Mouse (Mus musculus): Measurements from ENCODE around the gene Phf20. TPM values are rescaled to one million over a fixed set of nuclear protein-coding genes. Genes with fewer than 3 reads are reported as not detected.

Phf20 gene
- 44.8 and 47.7 TPM in 2 replicates for polyA plus RNA-seq (2015; fragmentation: Nextera tagmentation; extraction: Ambion mirVana)

DNA sequence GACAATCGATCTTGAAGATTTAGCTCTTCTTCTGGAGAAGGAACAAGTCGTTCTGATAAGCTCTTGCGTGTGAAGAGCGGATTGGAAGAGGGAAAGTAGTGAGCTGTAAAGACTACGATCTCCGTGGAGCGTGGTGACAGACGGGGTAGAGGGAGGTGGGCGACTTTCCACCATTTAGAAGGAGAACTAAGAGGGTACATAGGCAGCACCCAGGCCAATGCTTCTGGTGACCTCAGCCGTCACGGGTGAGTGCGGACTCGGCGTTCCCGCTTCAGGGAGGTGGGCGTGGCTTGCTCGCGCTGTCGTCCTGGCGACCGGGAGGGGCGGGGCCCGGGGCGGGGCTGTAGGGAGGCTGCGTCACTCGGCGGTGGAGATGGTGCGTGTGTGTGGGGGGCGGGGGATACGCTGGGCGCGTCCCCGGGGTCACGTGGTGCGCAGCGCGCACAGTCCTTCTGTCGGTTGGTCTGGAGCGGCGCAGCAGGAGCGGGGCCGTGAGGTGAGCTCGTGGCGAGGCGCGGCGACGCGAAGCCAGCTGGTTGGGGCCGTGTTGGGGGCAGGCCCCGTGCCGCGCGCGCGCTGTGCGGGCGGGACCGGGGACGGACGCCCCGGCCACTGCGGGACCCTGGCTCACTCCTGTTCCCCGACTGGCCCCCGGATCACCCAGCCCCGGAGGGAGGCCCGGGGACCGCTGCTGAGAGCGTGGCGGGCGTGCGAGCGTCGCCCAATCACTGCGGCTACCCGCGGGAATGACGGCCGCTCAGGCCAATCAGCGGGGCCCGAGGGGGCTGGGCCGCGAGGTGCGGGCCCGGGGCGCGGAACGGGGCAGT, at the start of gene Phf20:
Gene Phf20 (plus strand): TSS at position 165 of the 827 bp plus-strand sequence.
- H3K9ac ChIP-seq (replicated peaks; ENCODE audit: low read depth), result peak within 1 kb of the TSS; percentile 46
- under 1% methylated on average over 59 of the region's 88 CpGs for WGBS
- DNase-seq (ENCODE audit: low spot score) (peak; percentile 97), ATAC-seq (peak; percentile 99)
- TF ChIP-seq EP300 (IDR thresholded peaks at IDR 0.05) (no peak), CTCF (IDR thresholded peaks at IDR 0.05) (no peak)
- no peaks in the 10 kb centered on the region for H3K9me3 ChIP-seq (ENCODE audit: low read length)
- H3K27me3 ChIP-seq (replicated peaks; ENCODE audit: insufficient read depth, low read length), result no peaks in the 10 kb centered on the region
- peak within 1 kb of the TSS; percentile 96 for H3K27ac ChIP-seq (ENCODE audit: low read length)
- H3K4me3 ChIP-seq (ENCODE audit: low read depth, low read length), result peak within 1 kb of the TSS; percentile 56
- no peaks in the 10 kb centered on the region for H3K36me3 ChIP-seq (ENCODE audit: insufficient read depth, low read length)
- peaks cover 11% of the 10 kb centered on the region; the same call in 1 of the 2 replicates for H3K4me1 ChIP-seq (ENCODE audit: insufficient read depth, low read depth, low read length)
- peak within 1 kb of the TSS; percentile 83 for H3K4me2 ChIP-seq (replicated peaks; ENCODE audit: low read depth, low read length)

DNA sequence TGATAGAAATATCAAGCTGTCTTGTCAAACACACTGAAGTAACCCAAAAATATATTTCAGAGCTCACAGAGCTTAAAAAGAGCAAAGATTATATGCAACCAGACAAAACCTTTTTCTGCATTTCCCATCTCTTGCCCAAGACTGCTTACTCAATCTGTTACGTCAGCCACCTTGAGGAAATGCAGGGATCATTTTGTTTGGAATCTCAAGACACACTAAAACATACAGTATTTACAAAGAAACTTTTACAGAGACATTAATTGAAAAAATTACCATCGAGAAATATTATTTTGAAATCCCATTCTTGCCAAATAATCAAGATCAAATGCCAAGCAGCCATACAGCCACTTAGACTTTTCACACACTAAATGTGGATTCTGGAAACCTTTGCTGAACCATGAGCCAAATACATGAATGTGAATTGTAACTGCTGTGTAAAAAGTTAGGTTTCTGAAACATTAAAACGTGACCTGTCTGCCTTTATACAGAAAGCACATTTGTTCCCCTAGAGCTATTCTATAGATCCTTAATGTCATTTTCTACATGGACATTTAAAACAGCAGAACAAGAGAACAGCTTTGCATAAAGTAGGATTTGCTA, 48.9 kb upstream of the Phf20 start:
- ATAC-seq (no peak), DNase-seq (ENCODE audit: low spot score) (peak; percentile 9)
- 73% methylated on average over 3 of the region's 3 CpGs for WGBS
- H3K4me1 ChIP-seq (ENCODE audit: insufficient read depth, low read depth, low read length), result peaks cover 4% of the 10 kb centered on the region
- H3K27me3 ChIP-seq (replicated peaks; ENCODE audit: insufficient read depth, low read length), result no peaks in the 10 kb centered on the region
- no peak overlapping the region for H3K4me2 ChIP-seq (replicated peaks; ENCODE audit: low read depth, low read length)
- no peak overlapping the region for H3K27ac ChIP-seq (ENCODE audit: low read length)
- no peaks in the 10 kb centered on the region for H3K9me3 ChIP-seq (ENCODE audit: low read length)
- no peak overlapping the region for H3K4me3 ChIP-seq (ENCODE audit: low read depth, low read length)
- no peak for TF ChIP-seq EP300 (IDR thresholded peaks at IDR 0.05)
- TF ChIP-seq CTCF (IDR thresholded peaks at IDR 0.05), result no peak
- peaks cover 33% of the 10 kb centered on the region for H3K36me3 ChIP-seq (ENCODE audit: insufficient read depth, low read length)
- H3K9ac ChIP-seq (replicated peaks; ENCODE audit: low read depth), result no peak overlapping the region

DNA sequence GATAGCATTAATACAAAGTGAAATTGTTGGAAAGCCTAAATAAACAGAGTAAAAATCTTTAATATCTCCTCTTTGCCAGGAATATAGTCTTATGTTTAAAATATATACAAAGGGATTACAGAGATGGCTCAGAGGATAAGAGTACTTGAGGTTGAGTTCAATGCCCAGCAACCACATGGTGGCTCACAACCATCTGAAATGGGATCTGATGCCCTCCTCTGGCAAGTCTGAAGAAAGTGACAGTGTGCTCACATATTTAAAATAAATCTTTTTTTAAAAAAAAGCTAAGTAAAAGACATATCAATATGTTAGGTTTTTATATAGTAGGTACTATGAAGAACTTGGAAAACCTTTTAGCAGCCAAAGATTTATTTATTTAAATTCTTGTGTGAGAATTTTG, 44.7 kb upstream of the Phf20 start:
- no peaks in the 10 kb centered on the region for H3K4me1 ChIP-seq (ENCODE audit: insufficient read depth, low read depth, low read length)
- H3K9me3 ChIP-seq (ENCODE audit: low read length), result no peaks in the 10 kb centered on the region
- DNase-seq (ENCODE audit: low spot score) (no peak), ATAC-seq (no peak)
- TF ChIP-seq CTCF (IDR thresholded peaks at IDR 0.05), result peak; percentile 36
- TF ChIP-seq EP300 (IDR thresholded peaks at IDR 0.05), result no peak
- no peaks in the 10 kb centered on the region for H3K27me3 ChIP-seq (replicated peaks; ENCODE audit: insufficient read depth, low read length)
- no peak overlapping the region for H3K4me3 ChIP-seq (ENCODE audit: low read depth, low read length)
- H3K36me3 ChIP-seq (ENCODE audit: insufficient read depth, low read length), result peaks cover 33% of the 10 kb centered on the region
- H3K27ac ChIP-seq (ENCODE audit: low read length), result no peak overlapping the region
- no peak overlapping the region for H3K4me2 ChIP-seq (replicated peaks; ENCODE audit: low read depth, low read length)
- no peak overlapping the region for H3K9ac ChIP-seq (replicated peaks; ENCODE audit: low read depth)

DNA sequence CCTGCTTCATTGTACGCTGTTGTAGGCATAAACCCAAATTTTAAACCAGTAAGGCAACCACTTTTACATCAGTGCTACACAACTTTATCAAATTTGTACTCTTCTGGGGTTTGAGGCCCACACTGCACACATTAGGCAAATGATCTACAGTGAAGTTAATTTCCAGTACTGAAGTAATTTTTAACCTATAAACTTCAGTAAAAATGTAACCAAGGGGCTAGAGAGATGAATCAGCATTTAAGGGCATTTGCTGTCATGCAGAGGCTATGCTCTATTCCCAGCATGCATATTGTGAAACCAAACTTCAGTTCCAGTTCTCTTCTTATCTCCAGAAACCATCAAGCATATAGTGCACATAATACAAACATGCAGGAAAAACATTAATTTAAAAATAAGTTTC, 30.8 kb upstream of the Phf20 start:
- Histone ChIP-seq H3K4me1 (ENCODE audit: insufficient read depth, low read depth, low read length) (no peaks in the 10 kb centered on the region), H3K4me3 (ENCODE audit: low read depth, low read length) (no peak overlapping the region), H3K36me3 (ENCODE audit: insufficient read depth, low read length) (peaks cover 51% of the 10 kb centered on the region), H3K27ac (ENCODE audit: low read length) (no peak overlapping the region), H3K9ac (replicated peaks; ENCODE audit: low read depth) (no peak overlapping the region), H3K9me3 (ENCODE audit: low read length) (no peaks in the 10 kb centered on the region), H3K4me2 (replicated peaks; ENCODE audit: low read depth, low read length) (no peak overlapping the region), H3K27me3 (replicated peaks; ENCODE audit: insufficient read depth, low read length) (no peaks in the 10 kb centered on the region)
- DNase-seq (ENCODE audit: low spot score), result no peak
- ATAC-seq, result no peak
- TF ChIP-seq CTCF (IDR thresholded peaks at IDR 0.05), result no peak
- TF ChIP-seq EP300 (IDR thresholded peaks at IDR 0.05), result no peak
- WGBS, result 91% methylated on average over 1 of the region's 1 CpGs

DNA sequence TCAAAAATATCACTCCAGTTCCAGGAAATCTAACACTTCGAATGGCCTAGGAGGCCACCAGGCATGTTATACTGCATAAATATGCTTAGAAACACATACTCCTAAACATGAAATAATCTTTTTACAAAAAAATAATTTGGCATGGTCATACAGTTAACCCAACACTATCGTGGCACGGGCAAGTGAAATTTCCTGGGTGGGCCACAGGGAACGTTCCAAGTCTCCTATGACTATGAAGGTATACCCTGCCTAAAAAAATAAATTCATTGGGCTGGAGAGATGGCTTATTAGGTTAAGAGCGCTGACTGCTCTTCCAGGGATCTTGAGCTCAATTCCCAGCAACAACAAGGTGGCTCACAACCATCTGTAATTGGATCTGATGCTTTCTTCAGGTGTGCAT, 29.7 kb upstream of the Phf20 start:
- ATAC-seq (no peak), DNase-seq (ENCODE audit: low spot score) (no peak)
- 89% methylated on average over 5 of the region's 5 CpGs for WGBS
- no peaks in the 10 kb centered on the region for H3K4me1 ChIP-seq (ENCODE audit: insufficient read depth, low read depth, low read length)
- no peak overlapping the region for H3K9ac ChIP-seq (replicated peaks; ENCODE audit: low read depth)
- H3K36me3 ChIP-seq (ENCODE audit: insufficient read depth, low read length), result peaks cover 47% of the 10 kb centered on the region; the same call in 1 of the 2 replicates
- no peaks in the 10 kb centered on the region for H3K27me3 ChIP-seq (replicated peaks; ENCODE audit: insufficient read depth, low read length)
- no peak overlapping the region for H3K27ac ChIP-seq (ENCODE audit: low read length)
- H3K4me3 ChIP-seq (ENCODE audit: low read depth, low read length), result no peak overlapping the region
- no peak overlapping the region for H3K4me2 ChIP-seq (replicated peaks; ENCODE audit: low read depth, low read length)
- no peaks in the 10 kb centered on the region for H3K9me3 ChIP-seq (ENCODE audit: low read length)
- TF ChIP-seq CTCF (IDR thresholded peaks at IDR 0.05) (no peak), EP300 (IDR thresholded peaks at IDR 0.05) (no peak)

DNA sequence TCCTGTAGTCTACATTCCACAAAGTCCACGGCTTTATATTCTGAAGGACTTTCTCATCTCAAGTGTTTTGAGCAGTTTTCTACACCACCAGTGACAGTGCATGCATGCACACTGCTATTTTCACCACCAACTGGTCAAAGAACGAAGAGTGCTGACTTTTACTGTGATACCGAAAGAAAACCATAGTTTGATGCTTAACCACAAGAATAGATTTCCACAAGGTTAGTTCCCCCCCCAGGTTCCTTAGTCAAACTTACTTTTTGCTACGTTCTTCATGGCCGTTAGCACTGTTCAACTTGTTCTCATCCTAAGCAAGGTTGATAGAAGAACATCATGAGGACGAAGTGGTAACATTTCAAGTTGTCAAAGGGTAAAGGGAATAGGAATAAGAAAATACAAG, 19.2 kb upstream of the Phf20 start:
- no peak for ATAC-seq
- Histone ChIP-seq H3K4me3 (ENCODE audit: low read depth, low read length) (peak overlapping the region; percentile 3; the same call in 1 of the 2 replicates), H3K27ac (ENCODE audit: low read length) (no peak overlapping the region), H3K4me1 (ENCODE audit: insufficient read depth, low read depth, low read length) (peaks cover 11% of the 10 kb centered on the region; the same call in 1 of the 2 replicates), H3K9ac (replicated peaks; ENCODE audit: low read depth) (no peak overlapping the region), H3K27me3 (replicated peaks; ENCODE audit: insufficient read depth, low read length) (no peaks in the 10 kb centered on the region), H3K9me3 (ENCODE audit: low read length) (no peaks in the 10 kb centered on the region), H3K36me3 (ENCODE audit: insufficient read depth, low read length) (peaks cover 29% of the 10 kb centered on the region; the same call in 1 of the 2 replicates), H3K4me2 (replicated peaks; ENCODE audit: low read depth, low read length) (0 out of 2 replicates have a peak overlapping the region, but pooled peaks have one; percentile 20)
- DNase-seq (ENCODE audit: low spot score), result peak; percentile 41
- 59% methylated on average over 6 of the region's 6 CpGs for WGBS
- TF ChIP-seq CTCF (IDR thresholded peaks at IDR 0.05), result no peak

All from lung, postnatal 0 days (tissue).